Mouse (Mus musculus) midbrain, embryonic 12.5 days (tissue): Measurements from ENCODE around the gene Rab19. TPM values are rescaled to one million over a fixed set of nuclear protein-coding genes. Genes with fewer than 3 reads are reported as not detected.
"Not testable (repeated sequence)": the region's sequence is repeated elsewhere in the genome, so short reads cannot be mapped to it uniquely, and the experiment has no call there.

ENCODE experiments used
- ATAC-seq: fragments of 200-750 bp; cut with Nextera tagmentation; 2 replicates; pipeline ENCODE4 v1.8.0; 2017; ENCODE audit warnings: low read depth, moderate TSS enrichment, moderate library complexity; ENCODE audit not compliant: low FRiP score
- H3K27ac ChIP-seq: fragments of 300-500 bp; sonication (generic); replicated peaks from 2 replicates; pipeline ENCODE4 v1.5.1; 2016; ENCODE audit warnings: mild to moderate bottlenecking
- H3K27me3 ChIP-seq: fragments of 300-500 bp; sonication (generic); 2 replicates; pipeline ENCODE4 v1.6.1; 2016; ENCODE audit warnings: mild to moderate bottlenecking
- H3K36me3 ChIP-seq: fragments of 300-500 bp; sonication (generic); 2 replicates; pipeline ENCODE4 v1.6.1; 2016
- H3K4me1 ChIP-seq: fragments of 300-500 bp; sonication (generic); 2 replicates; pipeline ENCODE4 v1.6.1; 2016
- H3K4me2 ChIP-seq: fragments of 300-500 bp; sonication (generic); replicated peaks from 2 replicates; pipeline ENCODE4 v1.6.1; 2016; ENCODE audit warnings: mild to moderate bottlenecking, moderate library complexity
- H3K4me3 ChIP-seq: fragments of 300-500 bp; sonication (generic); 2 replicates; pipeline ENCODE4 v1.5.1; 2016; ENCODE audit warnings: mild to moderate bottlenecking
- H3K9ac ChIP-seq: fragments of 300-500 bp; sonication (generic); replicated peaks from 2 replicates; pipeline ENCODE4 v1.6.1; 2016; ENCODE audit warnings: mild to moderate bottlenecking, moderate library complexity
- H3K9me3 ChIP-seq: fragments of 300-500 bp; sonication (generic); 2 replicates; pipeline ENCODE4 v1.6.1; 2016; ENCODE audit warnings: mild to moderate bottlenecking
- WGBS: fragments of 180-500 bp; shearing (Covaris S2); methylation state at CpG from one replicate; pipeline ENCODE4 v1.1.7; 2016; 5-methylcytosine and 5-hydroxymethylcytosine counted together
- polyA plus RNA-seq: library from polyadenylated mRNA; unstranded; fragments of >200 nt; fragmentation: Nextera tagmentation; extraction: Ambion mirVana; gene quantifications from 2 replicates; pipeline ENCODE4 v1.2.1, GENCODE M21; 2016

Gene Rab19
- polyA plus RNA-seq, 1 experiment from 2014 or later = 0.26 TPM

- peak overlapping the region; percentile 21; the same call in 1 of the 2 replicates for H3K27ac ChIP-seq
- no peaks in the 10 kb centered on the region for H3K36me3 ChIP-seq
- no peak overlapping the region for H3K9ac ChIP-seq
- WGBS = 93% methylated on average over 2 of the region's 2 CpGs
- no peak overlapping the region for H3K4me2 ChIP-seq
- 0 out of 2 replicates have a peak, but pooled peaks cover 8% of the 10 kb centered on the region for H3K4me1 ChIP-seq
- no peak overlapping the region for H3K4me3 ChIP-seq
- no peak for ATAC-seq
- H3K9me3 ChIP-seq = no peaks in the 10 kb centered on the region
- H3K27me3 ChIP-seq = no peaks in the 10 kb centered on the region
Measured at GRCm38 (mm10) chr6:39434111-39434885, 53.3 kb downstream of the Rab19 start.

GRCm38 (mm10) chr6:39434886-39435492 lies 54.0 kb downstream of the Rab19 start:
- H3K4me2 ChIP-seq = no peak overlapping the region
- H3K27ac ChIP-seq = peak overlapping the region; percentile 46; the same call in 1 of the 2 replicates

GRCm38 (mm10) chr6:39435875-39436274 lies 54.9 kb downstream of the Rab19 start:
- Histone ChIP-seq H3K36me3 (no peaks in the 10 kb centered on the region), H3K9ac (no peak overlapping the region), H3K27ac (0 out of 2 replicates have a peak overlapping the region, but pooled peaks have one; percentile 46), H3K4me2 (no peak overlapping the region), H3K4me3 (no peak overlapping the region), H3K27me3 (no peaks in the 10 kb centered on the region), H3K4me1 (0 out of 2 replicates have a peak, but pooled peaks cover 8% of the 10 kb centered on the region), H3K9me3 (no peaks in the 10 kb centered on the region)
- no peak for ATAC-seq
- 89% methylated on average over 5 of the region's 5 CpGs for WGBS

More at GRCm38 (mm10) chr6:39434886-39435492, 54.0 kb downstream of the Rab19 start:
- Histone ChIP-seq H3K4me3 (no peak overlapping the region), H3K9ac (no peak overlapping the region), H3K9me3 (no peaks in the 10 kb centered on the region), H3K36me3 (no peaks in the 10 kb centered on the region), H3K27me3 (no peaks in the 10 kb centered on the region), H3K4me1 (0 out of 2 replicates have a peak, but pooled peaks cover 8% of the 10 kb centered on the region)
- WGBS = 26% methylated on average over 2 of the region's 2 CpGs
- peak; percentile 87 for ATAC-seq

- not testable (repeated sequence) for H3K4me2 ChIP-seq, H3K4me1 ChIP-seq, H3K4me3 ChIP-seq, H3K9me3 ChIP-seq, H3K36me3 ChIP-seq, H3K9ac ChIP-seq, ATAC-seq, H3K27me3 ChIP-seq, H3K27ac ChIP-seq
- 92% methylated on average over 6 of the region's 6 CpGs for WGBS
Measured at GRCm38 (mm10) chr6:39437519-39437918, 56.5 kb downstream of the Rab19 start.

Other genes starting within 250 kb of the Rab19 start
- gene Kdm7a, start 174.4 kb upstream of the Rab19 start, polyA plus RNA-seq = 21.4 and 23.0 TPM in 2 replicates
- gene Slc37a3, start 3.5 kb upstream of the Rab19 start, polyA plus RNA-seq = 52.6 and 53.0 TPM in 2 replicates
- gene Mkrn1, start 39.3 kb downstream of the Rab19 start, polyA plus RNA-seq = 167 and 184 TPM in 2 replicates
- gene Dennd2a, start 176.7 kb downstream of the Rab19 start, polyA plus RNA-seq = 61.4 and 68.5 TPM in 2 replicates
- 35.9 and 36.9 TPM in 2 replicates for gene Adck2, start 192.7 kb downstream of the Rab19 start, polyA plus RNA-seq
- gene Gm42420, start 204.6 kb downstream of the Rab19 start, polyA plus RNA-seq = 0.37 and 1.2 TPM in 2 replicates
- gene Ndufb2, start 211.4 kb downstream of the Rab19 start, polyA plus RNA-seq = 267 and 275 TPM in 2 replicates